Mouse (Mus musculus) heart, embryonic 14.5 days (tissue): ENCODE data around the gene Rabgap1l. TPM values are rescaled to one million over a fixed set of nuclear protein-coding genes. Genes with fewer than 3 reads are reported as not detected.

Source experiments
- ATAC-seq: fragments of 200-750 bp; cut with Nextera tagmentation; 2 replicates; pipeline ENCODE4 v1.8.0; 2017; ENCODE audit warnings: low read depth, moderate TSS enrichment; ENCODE audit not compliant: insufficient number of reproducible peaks, insufficient read depth, low FRiP score
- H3K27ac ChIP-seq, 2 experiments: fragments of 200-500 bp in 1 of 2; fragments of 300-500 bp in 1 of 2; sonication (generic) in 1 of 2; replicated peaks in 1 of 2; 2 replicates each; pipeline ENCODE4 v1.5.1; 2012 to 2014; ENCODE audit warnings: low read depth in 2 of 2, low read length in 2 of 2, control low read depth in 1 of 2, mild to moderate bottlenecking in 1 of 2, mixed read lengths in 1 of 2; ENCODE audit not compliant: control insufficient read depth in 1 of 2, insufficient read depth in 1 of 2
- H3K27me3 ChIP-seq: fragments of 300-500 bp; sonication (generic); 2 replicates; pipeline ENCODE4 v1.6.1; 2014; ENCODE audit warnings: mild to moderate bottlenecking, low read length, control low read depth; ENCODE audit not compliant: control insufficient read depth, insufficient read depth
- H3K36me3 ChIP-seq: fragments of 300-500 bp; sonication (generic); 2 replicates; pipeline ENCODE4 v1.6.1; 2014; ENCODE audit warnings: mild to moderate bottlenecking, control low read depth, low read length, mixed read lengths; ENCODE audit not compliant: control insufficient read depth, insufficient read depth
- H3K4me1 ChIP-seq, 2 experiments: fragments of 200-500 bp in 1 of 2; fragments of 300-500 bp in 1 of 2; sonication (generic) in 1 of 2; 2 replicates each; pipeline ENCODE4 v1.6.1; 2012 to 2014; ENCODE audit warnings: low read length in 2 of 2, control low read depth in 1 of 2, mixed read lengths in 1 of 2; ENCODE audit not compliant: control insufficient read depth in 2 of 2, insufficient read depth in 2 of 2
- H3K4me2 ChIP-seq: fragments of 300-500 bp; sonication (generic); 2 replicates; pipeline ENCODE4 v1.6.1; 2014; ENCODE audit warnings: mild to moderate bottlenecking, low read length
- H3K4me3 ChIP-seq, 2 experiments: fragments of 200-500 bp in 1 of 2; fragments of 300-500 bp in 1 of 2; sonication (generic) in 1 of 2; 2 replicates each; pipeline ENCODE4 v1.5.1; 2012 to 2014; ENCODE audit warnings: low read length in 2 of 2, mild to moderate bottlenecking in 2 of 2, control low read depth in 1 of 2, low read depth in 1 of 2, moderate library complexity in 1 of 2; ENCODE audit not compliant: control insufficient read depth in 1 of 2, insufficient read depth in 1 of 2
- H3K9ac ChIP-seq: fragments of 300-500 bp; sonication (generic); 2 replicates; pipeline ENCODE4 v1.6.1; 2014; ENCODE audit warnings: mild to moderate bottlenecking, low read length
- H3K9me3 ChIP-seq: fragments of 300-500 bp; sonication (generic); 2 replicates; pipeline ENCODE4 v1.6.1; 2016; ENCODE audit warnings: low read length, control low read depth; ENCODE audit not compliant: control insufficient read depth
- WGBS: fragments of 180-500 bp; shearing (Covaris S2); extraction: QIAGEN DNeasy Blood & Tissue Kit; methylation state at CpG from one replicate; pipeline ENCODE4 v1.1.7; 2014; 5-methylcytosine and 5-hydroxymethylcytosine counted together
- polyA plus RNA-seq: library from polyadenylated mRNA; unstranded; fragments of >200 nt; fragmentation: Nextera tagmentation; extraction: Ambion mirVana; gene quantifications from 2 replicates; pipeline ENCODE4 v1.2.1, GENCODE M21; 2014

Gene Rabgap1l
- polyA plus RNA-seq, 1 experiment from 2014 or later = 95.6 TPM

DNA sequence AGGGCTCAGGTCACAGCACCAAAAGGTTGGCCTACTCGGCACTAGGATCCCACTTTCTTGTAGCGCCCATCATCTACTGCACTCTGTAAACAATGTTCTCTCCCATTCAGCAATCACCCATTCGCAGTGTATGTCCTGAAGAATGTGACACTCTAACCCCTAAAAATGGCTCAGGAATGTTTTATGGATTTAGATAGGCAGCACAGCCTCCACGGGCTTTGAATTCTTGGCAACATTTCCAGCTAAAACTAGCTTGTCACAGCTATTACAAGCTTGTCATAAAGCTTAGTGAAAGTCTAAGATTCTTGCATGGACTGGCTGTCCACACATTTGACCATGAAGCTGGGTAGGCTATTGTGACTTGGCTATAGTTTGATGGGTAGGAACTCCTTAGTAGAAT lies 274.5 kb downstream of the Rabgap1l start:
- H3K9ac ChIP-seq = no peak overlapping the region
- peak; percentile 64; the same call in 1 of the 2 replicates for ATAC-seq
- H3K4me2 ChIP-seq = peak overlapping the region; percentile 11; the same call in 1 of the 2 replicates
- peak overlapping the region in 1 of 2 experiments; percentile 69; a peak in 2 of 4 replicates for H3K27ac ChIP-seq
- H3K4me3 ChIP-seq = no peak overlapping the region
- H3K27me3 ChIP-seq = no peaks in the 10 kb centered on the region
- H3K36me3 ChIP-seq = no peaks in the 10 kb centered on the region
- 20% methylated on average over 4 of the region's 4 CpGs for WGBS
- no peaks in the 10 kb centered on the region for H3K9me3 ChIP-seq
- peaks cover 2 to 23% of the 10 kb centered on the region in 2 experiments for H3K4me1 ChIP-seq

- no peaks in the 10 kb centered on the region for H3K4me1 ChIP-seq
- no peak for ATAC-seq
- no peak overlapping the region for H3K4me3 ChIP-seq
- no peaks in the 10 kb centered on the region for H3K9me3 ChIP-seq
- no peak overlapping the region for H3K27ac ChIP-seq
- H3K27me3 ChIP-seq = no peaks in the 10 kb centered on the region
- H3K36me3 ChIP-seq = no peaks in the 10 kb centered on the region
- no peak overlapping the region for H3K4me2 ChIP-seq
- H3K9ac ChIP-seq = no peak overlapping the region
Observed at GRCm38 (mm10) chr1:160507766-160508165, 285.2 kb downstream of the Rabgap1l start.

- no peak overlapping the region for H3K4me3 ChIP-seq
- H3K4me2 ChIP-seq = no peak overlapping the region
- H3K36me3 ChIP-seq = no peaks in the 10 kb centered on the region
- no peak for ATAC-seq
- H3K9me3 ChIP-seq = no peaks in the 10 kb centered on the region
- WGBS = 84% methylated on average over 3 of the region's 3 CpGs
- H3K9ac ChIP-seq = no peak overlapping the region
- no peaks in the 10 kb centered on the region for H3K4me1 ChIP-seq
- H3K27ac ChIP-seq = no peak overlapping the region
- no peaks in the 10 kb centered on the region for H3K27me3 ChIP-seq
Observed at GRCm38 (mm10) chr1:160496906-160497577, 296.0 kb downstream of the Rabgap1l start.

DNA sequence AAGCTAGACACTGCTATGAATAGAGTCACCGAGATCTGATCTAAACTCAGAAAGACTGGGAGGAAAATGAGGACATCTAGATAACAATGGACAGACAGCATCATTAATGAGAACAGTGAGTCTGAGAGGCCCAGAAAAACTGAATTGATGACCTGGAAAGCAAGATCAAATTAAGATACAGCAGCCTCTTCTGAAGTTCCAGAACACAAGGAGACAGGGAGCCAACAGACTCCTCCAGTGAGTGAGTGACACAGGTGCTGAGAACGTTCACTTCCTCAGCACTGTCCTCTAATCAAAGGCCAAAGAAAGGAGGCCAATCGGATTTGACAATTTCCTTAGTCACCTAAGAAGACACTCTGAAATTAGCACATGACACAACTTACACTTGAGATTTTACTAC lies 307.3 kb downstream of the Rabgap1l start:
- ATAC-seq = no peak
- Histone ChIP-seq H3K9ac (no peak overlapping the region), H3K9me3 (no peaks in the 10 kb centered on the region), H3K27me3 (no peaks in the 10 kb centered on the region), H3K36me3 (no peaks in the 10 kb centered on the region), H3K4me3 (no peak overlapping the region), H3K4me2 (no peak overlapping the region), H3K4me1 (no peaks in the 10 kb centered on the region), H3K27ac (no peak overlapping the region)
- 47% methylated on average over 3 of the region's 3 CpGs for WGBS

DNA sequence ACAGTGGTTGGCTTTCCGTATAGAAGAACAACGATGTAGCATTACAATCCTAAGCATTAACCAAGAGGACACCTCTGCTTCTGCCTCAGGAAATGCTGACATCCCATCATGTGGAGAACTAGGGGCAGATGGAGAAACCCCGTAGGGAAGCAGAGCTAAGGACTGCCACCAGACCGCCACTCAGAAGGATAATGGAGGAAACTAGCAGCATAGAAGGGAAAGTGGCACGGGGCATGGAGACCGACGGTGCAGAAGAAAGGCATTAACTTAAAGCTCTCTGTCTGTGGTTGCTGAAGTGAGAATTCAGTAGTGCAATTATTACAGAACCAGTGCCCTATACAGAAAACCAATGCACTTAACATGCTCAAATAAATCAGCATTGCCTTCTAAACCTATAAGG lies 308.0 kb downstream of the Rabgap1l start:
- Histone ChIP-seq H3K4me3 (no peak overlapping the region), H3K4me2 (no peak overlapping the region), H3K9ac (no peak overlapping the region), H3K36me3 (no peaks in the 10 kb centered on the region), H3K27ac (no peak overlapping the region), H3K9me3 (no peaks in the 10 kb centered on the region), H3K27me3 (no peaks in the 10 kb centered on the region), H3K4me1 (no peaks in the 10 kb centered on the region)
- 92% methylated on average over 7 of the region's 7 CpGs for WGBS
- ATAC-seq = no peak

GRCm38 (mm10) chr1:160481643-160482042 lies 311.4 kb downstream of the Rabgap1l start:
- no peak overlapping the region for H3K4me3 ChIP-seq
- H3K27ac ChIP-seq = no peak overlapping the region
- H3K36me3 ChIP-seq = no peaks in the 10 kb centered on the region
- no peak for ATAC-seq
- no peaks in the 10 kb centered on the region for H3K9me3 ChIP-seq
- no peak overlapping the region for H3K9ac ChIP-seq
- no peaks in the 10 kb centered on the region for H3K4me1 ChIP-seq
- no peak overlapping the region for H3K4me2 ChIP-seq
- 95% methylated on average over 2 of the region's 2 CpGs for WGBS
- no peaks in the 10 kb centered on the region for H3K27me3 ChIP-seq

DNA sequence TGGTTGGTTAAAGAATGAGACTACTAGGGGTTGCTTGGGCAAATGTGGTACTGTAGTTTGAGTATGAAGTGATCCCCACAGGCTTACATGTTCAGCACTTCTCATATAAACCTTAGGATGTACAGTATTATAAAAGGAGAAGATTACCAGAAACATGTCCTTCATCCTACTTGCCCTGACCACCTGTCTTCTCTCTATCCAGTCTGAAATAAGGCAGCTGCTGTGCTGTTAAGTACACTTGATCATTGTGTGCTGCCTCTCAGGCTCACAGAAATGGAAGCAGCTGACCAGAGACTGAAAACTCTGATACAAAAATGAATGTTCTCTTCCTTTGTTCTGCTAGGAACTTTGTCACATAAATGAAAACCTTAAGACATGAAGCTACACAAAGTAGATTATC lies 325.6 kb downstream of the Rabgap1l start:
- Histone ChIP-seq H3K4me1 (peaks cover 2 to 15% of the 10 kb centered on the region in 2 experiments), H3K27ac (no peak overlapping the region), H3K9me3 (no peaks in the 10 kb centered on the region), H3K4me2 (no peak overlapping the region), H3K4me3 (no peak overlapping the region), H3K36me3 (no peaks in the 10 kb centered on the region), H3K9ac (no peak overlapping the region), H3K27me3 (no peaks in the 10 kb centered on the region)
- no peak for ATAC-seq

GRCm38 (mm10) chr1:160465186-160465585 lies 327.8 kb downstream of the Rabgap1l start:
- H3K9ac ChIP-seq = no peak overlapping the region
- H3K27me3 ChIP-seq = no peaks in the 10 kb centered on the region
- peaks cover 2 to 8% of the 10 kb centered on the region in 2 experiments; a peak in 3 of 4 replicates for H3K4me1 ChIP-seq
- H3K4me2 ChIP-seq = no peak overlapping the region
- no peak overlapping the region for H3K27ac ChIP-seq
- H3K9me3 ChIP-seq = no peaks in the 10 kb centered on the region
- no peak for ATAC-seq
- no peaks in the 10 kb centered on the region for H3K36me3 ChIP-seq
- H3K4me3 ChIP-seq = no peak overlapping the region
